Mouse (Mus musculus): ENCODE data around the gene Sh3glb1.

The Sh3glb1 gene

DNA sequence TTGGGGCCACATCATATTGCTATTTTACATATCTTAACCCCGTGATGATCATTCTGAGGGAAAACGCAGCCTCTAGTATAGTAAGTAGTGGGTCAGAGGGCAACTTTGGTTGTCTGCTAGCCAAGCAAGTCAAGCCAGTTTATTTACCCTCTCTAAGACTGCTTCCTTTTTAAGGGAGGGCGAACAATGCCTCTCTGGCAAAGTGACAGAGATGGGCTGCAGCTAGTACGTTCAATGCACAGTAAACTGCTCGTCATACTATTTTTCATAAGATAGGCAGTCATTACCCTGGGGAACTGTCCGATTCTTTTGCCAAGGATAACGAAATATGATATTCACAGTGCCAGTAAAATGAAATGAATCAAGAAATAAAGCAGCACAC, 1.4 kb downstream of the Sh3glb1 start:
- CTCF ChIA-PET, result interaction anchor here in 1 of 4 experiments (2.1 kb wide), 1 partner anchor 265 kb away, joined by 8 read pairs; no protein-coding TSS in a partner anchor
- POLR2A ChIA-PET, result interaction anchor here in 2 of 4 experiments (0.6 to 1.1 kb wide), 4 partner anchors 14 to 400 kb away, joined by 3 read pairs; partner anchors contain the start of gene Odf2l (in 1 of the 2)

DNA sequence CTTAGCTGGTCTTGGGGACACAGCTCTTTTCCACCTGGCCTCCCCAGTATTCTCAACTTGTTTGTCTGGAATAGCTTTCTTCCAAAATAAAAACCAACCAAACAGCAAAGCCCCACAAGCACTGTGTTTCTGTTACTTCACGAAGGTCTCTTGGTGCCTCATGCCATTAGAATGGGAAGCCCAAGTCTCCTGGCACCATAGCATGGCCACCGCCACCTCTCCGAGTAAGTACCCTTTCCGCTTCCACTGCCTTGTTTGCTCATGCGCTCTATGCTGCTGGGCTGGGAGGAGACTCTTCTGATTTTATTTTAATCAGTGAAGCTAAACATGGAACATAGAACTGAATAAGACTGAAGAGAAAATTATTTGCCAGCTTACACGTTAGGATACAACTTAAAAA, 2.3 kb downstream of the Sh3glb1 start:
- ChIA-PET POLR2A (interaction anchor here in 1 of 4 experiments (1.1 kb wide), 1 partner anchor 26 kb away, joined by 3 read pairs; no protein-coding TSS in a partner anchor), CTCF (no interaction called here)

DNA sequence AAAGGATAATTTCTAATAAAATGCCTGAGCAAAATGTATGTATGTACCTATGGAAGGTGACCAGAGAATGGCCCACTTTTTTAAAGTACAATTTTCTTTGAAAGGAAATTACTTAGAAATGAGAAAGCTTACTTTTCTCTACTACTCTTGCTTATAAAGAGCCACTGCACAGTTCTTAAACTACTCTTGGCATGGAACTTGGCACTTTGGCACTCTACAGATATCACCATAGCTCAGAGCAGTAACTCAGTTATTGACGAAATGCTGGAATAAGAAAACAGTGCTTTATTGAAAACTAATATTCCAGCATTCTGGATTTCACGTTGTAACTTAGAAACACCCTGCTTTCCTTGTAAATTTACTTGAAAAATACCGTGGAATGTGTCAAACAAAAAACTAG, 3.0 kb downstream of the Sh3glb1 start:
- CTCF ChIA-PET, result interaction anchor here in 1 of 4 experiments (0.6 kb wide), 1 partner anchor 147 kb away, joined by 3 read pairs; no protein-coding TSS in a partner anchor
- POLR2A ChIA-PET, result no interaction called here

DNA sequence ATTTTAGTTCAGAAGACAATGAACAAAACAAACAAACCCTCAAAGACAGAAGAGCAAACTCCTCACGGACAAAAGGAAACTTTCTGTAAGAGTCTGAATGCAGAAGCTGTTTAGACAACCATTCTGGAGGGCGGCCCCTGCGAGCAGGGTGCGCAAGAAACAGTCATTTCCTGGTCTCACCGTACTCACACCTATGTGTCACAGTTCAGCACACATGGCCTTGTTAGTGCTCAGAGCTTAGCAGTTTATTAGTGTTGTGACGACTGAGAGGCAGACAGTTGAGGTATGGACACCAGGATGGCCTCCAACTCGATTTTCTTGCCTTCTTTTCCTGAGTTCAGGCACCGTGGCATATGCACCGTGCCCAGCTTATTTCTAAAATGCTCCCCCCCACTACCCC, 4.2 kb downstream of the Sh3glb1 start:
- ChIA-PET CTCF (interaction anchor here in 1 of 4 experiments (0.6 kb wide), 1 partner anchor 1323 kb away, joined by 3 read pairs; no protein-coding TSS in a partner anchor), POLR2A (interaction anchor here in 1 of 4 experiments (1.1 kb wide), 1 partner anchor 35 kb away, joined by 3 read pairs; no protein-coding TSS in a partner anchor)

DNA sequence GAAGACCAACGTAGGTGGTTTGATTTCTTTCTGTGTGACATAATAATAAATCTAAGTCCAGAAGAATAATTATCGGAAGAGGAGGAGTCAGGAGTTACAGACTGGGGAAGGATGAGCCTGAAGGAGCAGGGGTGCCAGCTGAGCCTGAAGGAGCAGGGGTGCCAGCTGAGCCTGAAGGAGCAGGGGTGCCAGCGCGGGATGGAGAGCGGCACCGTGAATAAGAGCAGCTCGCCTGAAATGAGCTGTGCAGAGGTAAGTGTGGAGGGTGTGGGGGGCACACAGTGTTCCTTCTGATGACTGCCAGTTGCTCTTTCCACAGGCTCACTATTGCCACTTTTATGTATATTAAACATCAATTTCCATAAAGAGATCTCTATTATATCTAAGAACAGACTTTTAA, 5.1 kb downstream of the Sh3glb1 start:
- POLR2A ChIA-PET, result interaction anchor here in 1 of 4 experiments (1.1 kb wide), 1 partner anchor 34 kb away, joined by 3 read pairs; no protein-coding TSS in a partner anchor
- CTCF ChIA-PET, result no interaction called here

DNA sequence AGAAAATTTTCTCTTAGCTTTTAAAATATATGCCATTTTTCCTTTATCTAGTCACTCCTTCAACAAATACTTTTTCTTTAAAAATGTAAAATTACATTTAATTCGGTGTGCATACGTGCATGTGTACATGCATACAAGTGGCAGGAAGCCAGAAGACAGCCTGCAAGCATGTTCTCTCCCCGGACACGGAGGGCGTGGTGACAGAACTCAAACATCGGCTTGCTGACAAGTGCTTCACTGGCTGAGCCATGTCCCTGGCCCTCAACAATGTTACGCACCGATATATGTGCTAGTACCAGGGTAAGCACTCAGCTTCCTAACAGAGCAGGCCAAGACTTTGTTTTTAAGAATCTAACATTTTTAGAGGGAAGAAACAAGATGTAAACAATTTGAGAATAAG, 5.5 kb downstream of the Sh3glb1 start:
- POLR2A ChIA-PET, result interaction anchor here in 1 of 4 experiments (1.1 kb wide), 1 partner anchor 33 kb away, joined by 3 read pairs; no protein-coding TSS in a partner anchor

DNA sequence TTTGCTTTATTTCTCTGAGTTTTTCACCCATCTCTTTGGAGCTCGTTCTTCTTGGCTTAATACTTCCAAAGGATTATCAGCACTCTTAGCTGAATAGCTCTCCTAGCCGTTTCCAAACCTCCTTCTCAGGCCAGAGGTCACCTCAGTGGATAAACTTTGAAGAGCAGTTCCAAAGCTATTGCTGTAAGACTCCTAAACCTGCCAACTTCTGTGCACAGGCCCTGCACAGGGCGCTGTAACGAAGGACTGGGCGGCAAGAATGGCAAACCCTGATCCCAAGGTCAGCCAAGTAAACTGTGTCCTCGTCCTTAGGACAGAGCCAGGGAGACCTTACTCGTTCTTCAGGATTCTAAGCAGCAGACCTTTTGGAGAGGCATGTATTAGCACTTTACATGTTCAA, 6.0 kb downstream of the Sh3glb1 start:
- CTCF ChIA-PET, result no interaction called here
- POLR2A ChIA-PET, result interaction anchor here in 1 of 4 experiments (1.1 kb wide), 1 partner anchor 33 kb away, joined by 3 read pairs; no protein-coding TSS in a partner anchor

More for the DNA sequence above, 5.5 kb downstream of the Sh3glb1 start:
- CTCF ChIA-PET, result no interaction called here

DNA sequence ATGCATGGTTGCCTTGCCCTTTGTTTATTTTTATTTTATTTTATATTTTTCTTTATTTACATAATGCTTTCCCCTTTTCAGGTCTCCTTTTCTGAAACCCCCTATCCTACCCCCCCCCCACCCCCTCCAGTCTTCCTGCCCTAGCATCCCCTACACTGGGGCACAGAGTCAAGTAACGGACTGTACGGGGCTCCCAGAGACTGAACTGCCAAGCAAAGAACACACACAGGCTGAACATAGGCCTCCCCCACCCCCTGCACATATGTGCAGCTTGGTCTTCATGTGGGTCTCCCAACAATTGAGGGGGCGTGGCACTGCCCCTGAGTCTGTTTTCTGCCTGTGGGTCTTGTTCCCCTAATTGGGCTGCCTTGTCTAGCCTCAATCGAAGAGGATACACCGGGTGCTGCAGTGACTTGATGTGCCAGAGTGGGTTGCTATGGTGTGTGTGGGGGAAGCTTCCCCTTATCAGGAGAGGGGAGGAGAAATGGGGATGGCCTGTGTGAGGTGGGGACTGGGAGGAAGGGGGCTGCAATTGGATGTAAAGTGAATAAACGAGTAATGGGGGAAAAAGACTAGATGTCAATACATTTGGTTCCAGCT, 8.4 kb downstream of the Sh3glb1 start:
- ChIA-PET CTCF (interaction anchor here in 3 of 4 experiments (0.7 to 1.3 kb wide), 3 partner anchors 8 to 10 kb away, joined by 3 to 4 read pairs (median 3); partner anchors contain the start of gene Sh3glb1 (in 2 of the 3)), POLR2A (no interaction called here)

DNA sequence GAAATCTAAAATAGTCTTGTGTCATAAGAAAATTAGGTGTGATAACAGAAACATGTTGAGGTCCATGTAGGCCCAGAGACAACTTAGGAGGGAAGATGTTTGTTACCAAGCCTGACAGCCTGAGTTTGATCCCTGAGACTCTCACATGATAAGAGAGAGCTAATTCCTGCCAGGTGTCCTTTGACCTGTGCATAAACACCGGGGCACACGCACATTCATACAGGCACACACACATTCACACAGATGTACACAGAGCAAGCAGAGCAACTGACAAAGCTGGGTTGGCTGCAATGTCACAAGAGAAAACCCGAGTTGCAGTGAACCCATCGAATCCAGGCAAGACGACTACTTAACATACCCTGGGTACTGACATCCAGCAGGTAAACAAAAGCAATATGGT, 11.5 kb downstream of the Sh3glb1 start:
- ChIA-PET CTCF (no interaction called here), POLR2A (no interaction called here)

DNA sequence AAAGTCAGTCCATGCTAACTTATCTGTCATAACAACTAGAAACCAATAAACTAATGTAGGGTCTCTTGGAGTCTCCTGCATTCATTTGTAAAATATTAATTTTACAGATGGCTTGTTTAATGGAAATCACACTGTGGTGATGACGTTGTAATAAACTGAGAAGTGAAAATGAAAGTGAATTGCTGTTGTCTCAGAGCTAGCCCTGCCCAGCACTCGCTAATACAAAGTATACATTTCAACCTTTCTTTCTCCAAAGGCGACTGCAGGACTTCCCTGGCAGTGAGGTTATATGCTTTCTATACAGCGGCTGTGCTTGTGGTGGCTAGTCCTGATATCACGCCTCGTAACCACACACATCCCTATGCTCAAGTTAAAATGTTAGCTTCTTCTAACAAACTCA, 16.2 kb downstream of the Sh3glb1 start:
- CTCF ChIA-PET, result no interaction called here
- POLR2A ChIA-PET, result interaction anchor here in 1 of 4 experiments (1.6 kb wide), 1 partner anchor 15 kb away, joined by 3 read pairs; no protein-coding TSS in a partner anchor

DNA sequence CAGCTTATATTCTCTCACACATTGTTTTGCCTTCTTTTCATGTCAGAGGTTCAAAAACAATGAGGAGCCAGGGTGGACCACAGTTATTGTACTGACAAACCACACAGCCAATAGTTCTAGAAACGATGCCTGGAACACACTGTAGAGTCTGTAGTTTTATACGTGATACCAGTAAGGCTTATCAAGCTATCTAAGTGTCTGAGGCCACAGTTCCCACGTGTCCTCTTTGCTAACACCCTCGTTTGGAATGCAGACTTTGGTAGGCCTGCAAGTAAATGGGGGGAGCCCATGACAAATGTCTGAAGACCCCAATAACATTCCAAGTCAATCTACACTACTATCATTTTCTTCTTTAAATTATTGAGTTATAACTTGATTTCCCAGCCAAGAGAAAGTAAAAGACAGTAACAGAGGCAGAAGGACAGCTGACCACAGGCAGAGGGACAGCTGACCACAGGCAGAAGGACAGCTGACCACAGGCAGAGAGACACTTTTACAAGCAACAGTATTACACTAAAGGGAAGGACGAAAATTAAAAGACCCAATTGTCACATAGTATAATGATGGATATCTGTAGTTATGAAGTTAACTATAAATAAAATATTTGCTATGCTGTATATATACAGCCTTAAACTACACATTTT, 21.2 kb downstream of the Sh3glb1 start:
- ChIA-PET POLR2A (no interaction called here), CTCF (no interaction called here)

DNA sequence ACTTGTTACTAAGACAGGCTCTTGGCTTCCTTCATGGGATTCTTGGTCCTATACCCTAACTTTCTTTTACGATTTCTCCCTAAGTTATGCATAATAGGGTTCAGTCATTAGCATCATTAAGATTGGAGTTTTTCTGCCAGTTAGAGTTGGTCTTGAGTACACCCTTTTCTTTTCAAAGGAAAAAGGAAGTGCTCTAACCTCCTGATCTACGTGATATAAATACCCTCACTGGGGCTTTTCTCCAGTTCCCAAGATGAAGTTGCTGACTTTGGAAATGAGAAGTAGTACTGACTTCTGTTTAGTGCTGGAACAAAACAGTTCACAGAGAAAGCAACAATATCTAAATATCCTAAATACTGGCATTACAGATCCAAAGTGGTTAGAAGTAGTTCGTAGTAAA, 22.2 kb downstream of the Sh3glb1 start:
- ChIA-PET CTCF (no interaction called here), POLR2A (no interaction called here)

DNA sequence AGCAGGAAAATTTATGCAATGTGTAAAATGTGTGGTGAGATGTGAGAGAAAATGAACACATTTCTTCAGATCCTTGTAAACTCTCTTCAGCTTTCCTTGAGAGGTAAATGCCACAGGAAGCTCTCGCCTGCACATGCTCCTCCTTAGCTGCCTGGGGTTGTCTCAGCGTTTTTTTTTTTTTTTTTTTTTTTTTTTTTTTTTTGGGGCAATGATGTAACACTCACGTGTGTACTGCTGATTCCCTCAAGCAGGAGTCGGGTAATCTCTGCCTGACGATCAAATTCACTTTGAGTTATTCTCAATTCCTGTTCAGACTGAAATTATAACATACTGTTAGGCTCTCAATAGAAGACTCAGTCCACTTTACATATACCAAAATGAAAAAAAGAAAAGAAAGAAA, 23.0 kb downstream of the Sh3glb1 start:
- POLR2A ChIA-PET, result interaction anchor here in 2 of 4 experiments (0.6 to 0.9 kb wide), 2 partner anchors 13 to 689 kb away, joined by 3 to 5 read pairs; no protein-coding TSS in a partner anchor
- CTCF ChIA-PET, result no interaction called here

DNA sequence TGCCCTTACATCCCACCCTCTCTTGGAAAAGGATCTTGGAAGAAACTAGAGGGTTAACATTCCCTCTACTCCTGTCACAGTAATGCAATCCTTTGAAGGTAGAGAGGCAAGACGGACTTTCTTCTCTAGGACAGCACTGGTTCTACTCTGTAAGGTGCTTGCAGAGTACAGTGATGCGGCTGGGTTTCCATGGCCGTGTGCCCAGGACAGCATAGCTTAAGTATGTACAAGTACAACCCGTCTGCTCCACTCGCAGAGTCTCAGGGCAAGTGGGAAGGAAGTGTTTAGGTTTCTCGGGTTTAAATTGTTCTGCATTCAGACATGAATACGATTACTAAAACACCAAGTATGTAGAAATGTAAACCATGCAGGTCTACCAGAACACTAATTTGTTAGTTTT, 25.2 kb downstream of the Sh3glb1 start:
- ChIA-PET POLR2A (interaction anchor here in 1 of 4 experiments (1.0 kb wide), 1 partner anchor 125 kb away, joined by 3 read pairs; the partner anchor contains the start of genes Hs2st1 and Selenof), CTCF (interaction anchor here in 2 of 4 experiments (0.8 to 1.3 kb wide), 3 partner anchors 25 to 423 kb away, joined by 3 to 7 read pairs (median 5); partner anchors contain the start of genes Sh3glb1 (in 2 of the 2) and Odf2l (in 1 of the 2))

DNA sequence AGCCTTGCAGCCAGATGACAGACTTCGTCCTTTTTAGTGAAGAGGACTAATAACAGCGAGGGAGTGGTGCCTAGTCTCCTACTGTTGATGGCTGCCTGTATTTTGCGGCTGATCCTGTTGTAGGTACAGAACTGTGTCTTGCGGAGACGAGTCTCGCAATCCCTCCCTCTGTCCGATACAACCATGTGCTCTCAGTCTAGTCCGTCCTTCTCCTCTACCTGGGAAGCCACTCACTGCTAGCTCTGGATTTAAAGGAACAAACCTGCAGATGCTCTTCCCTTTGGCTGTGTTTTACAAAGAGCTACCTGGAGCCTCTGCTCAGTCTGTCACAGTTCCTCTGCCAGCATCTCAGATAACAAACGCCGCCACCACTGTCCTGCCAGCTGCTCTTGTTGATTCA, 26.1 kb downstream of the Sh3glb1 start:
- CTCF ChIA-PET, result interaction anchor here in 3 of 4 experiments (0.6 to 1.3 kb wide), 3 partner anchors 26 to 862 kb away, joined by 5 to 7 read pairs (median 6); partner anchors contain the start of gene Sh3glb1 (in 2 of the 3)
- POLR2A ChIA-PET, result interaction anchor here in 1 of 4 experiments (1.0 kb wide), 1 partner anchor 124 kb away, joined by 3 read pairs; the partner anchor contains the start of genes Hs2st1 and Selenof

DNA sequence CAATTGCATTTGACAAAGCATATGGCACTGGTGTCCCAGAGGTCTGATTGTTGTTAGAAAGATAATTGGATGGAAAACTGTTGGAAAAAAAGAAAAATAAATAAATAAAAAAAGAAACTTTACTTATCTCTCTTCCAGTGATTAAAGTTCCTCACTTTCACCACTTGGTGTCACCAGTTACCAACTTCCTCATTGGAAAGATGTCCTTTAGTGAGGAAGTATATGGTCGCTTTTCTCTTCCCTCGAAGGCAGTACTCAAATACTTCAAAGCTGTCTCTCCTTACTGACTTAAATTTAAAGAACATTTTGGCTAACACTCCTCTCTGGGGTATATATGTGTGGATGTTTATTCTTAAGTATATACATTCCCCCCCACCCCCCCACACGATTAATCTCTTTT, 28.1 kb downstream of the Sh3glb1 start:
- POLR2A ChIA-PET, result interaction anchor here in 1 of 4 experiments (0.8 to 1.0 kb wide), 2 partner anchors 9 to 26 kb away, joined by 3 read pairs; no protein-coding TSS in a partner anchor
- CTCF ChIA-PET, result interaction anchor here in 3 of 4 experiments (0.5 to 0.7 kb wide), 6 partner anchors 28 to 1309 kb away, joined by 3 to 8 read pairs (median 4); no protein-coding TSS in a partner anchor

DNA sequence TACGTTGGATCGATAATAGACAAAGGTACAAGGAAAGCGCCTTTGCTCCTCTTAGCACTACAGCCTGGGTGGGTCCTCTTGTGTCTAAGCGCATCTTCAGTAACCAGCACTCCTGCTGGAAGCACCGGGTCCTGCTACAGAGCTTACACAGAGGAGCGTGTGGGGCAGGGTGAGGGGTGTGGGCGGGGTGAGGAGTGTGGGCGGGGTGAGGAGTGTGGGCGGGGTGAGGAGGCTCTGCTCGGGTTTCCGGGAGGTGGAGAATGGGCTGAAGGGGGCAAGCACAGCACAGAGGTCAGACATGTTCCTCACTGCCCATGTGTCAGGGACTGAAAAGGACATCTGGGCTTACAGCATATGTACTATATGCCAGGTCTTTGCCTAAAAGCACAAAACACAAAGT, 30.9 kb downstream of the Sh3glb1 start:
- ChIA-PET CTCF (interaction anchor here in 2 of 4 experiments (0.6 to 1.8 kb wide), 8 partner anchors 9 to 936 kb away, joined by 3 to 10 read pairs (median 4); partner anchors contain the start of gene Sh3glb1 (in 1 of the 2)), POLR2A (interaction anchor here (0.6 to 1.6 kb wide), 12 partner anchors 8 to 475 kb away, joined by 3 to 11 read pairs (median 3); partner anchors contain the start of genes Hs2st1 (in 2 of the 4), Selenof (in 2 of the 4) and Sh3glb1 (in 2 of the 4))

DNA sequence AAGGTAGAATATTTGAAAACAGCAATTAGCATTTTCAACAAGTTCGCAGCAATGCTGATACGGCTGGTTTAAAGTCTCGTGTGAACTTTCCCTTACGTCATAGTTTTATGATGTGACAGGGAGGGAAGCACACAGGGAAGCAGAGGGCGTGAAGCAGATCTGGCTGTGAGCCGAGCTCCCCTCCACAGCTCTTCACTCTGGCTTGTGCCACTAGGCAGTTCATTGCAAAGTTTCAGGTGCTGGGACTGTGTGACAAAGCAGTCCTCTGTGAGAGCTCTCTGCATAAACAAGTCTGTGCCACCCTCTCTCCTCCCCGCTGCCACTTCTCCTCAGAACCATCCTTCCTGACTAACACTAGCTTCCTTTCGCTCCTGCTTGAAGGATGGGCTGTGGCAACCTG, 31.9 kb downstream of the Sh3glb1 start:
- ChIA-PET CTCF (interaction anchor here in 1 of 4 experiments (0.7 kb wide), 1 partner anchor 22 kb away, joined by 3 read pairs; no protein-coding TSS in a partner anchor), POLR2A (interaction anchor here in 3 of 4 experiments (0.6 to 1.6 kb wide), 5 partner anchors 8 to 626 kb away, joined by 3 to 6 read pairs (median 4); no protein-coding TSS in a partner anchor)

DNA sequence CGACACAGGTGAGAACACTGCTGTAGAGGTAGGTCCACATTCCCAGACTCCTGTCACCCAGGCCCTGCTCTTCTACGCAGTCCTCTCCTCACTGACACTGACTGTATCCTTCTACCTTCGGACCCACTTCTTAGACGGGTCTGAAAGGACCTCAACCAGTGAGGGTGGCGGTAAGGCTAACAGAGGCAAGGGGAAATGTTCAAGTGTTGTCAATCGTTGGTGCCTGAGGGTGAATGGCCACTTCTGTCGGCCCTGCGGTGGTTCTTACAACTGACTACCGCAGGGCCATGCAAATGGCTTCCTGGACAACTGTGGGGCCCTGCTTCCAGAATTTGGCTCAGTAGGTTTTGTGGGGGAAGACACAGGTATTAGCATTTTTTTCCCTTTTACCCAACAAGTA, 32.5 kb downstream of the Sh3glb1 start:
- ChIA-PET POLR2A (interaction anchor here in 1 of 4 experiments (1.6 kb wide), 1 partner anchor 11 kb away, joined by 5 read pairs; no protein-coding TSS in a partner anchor), CTCF (no interaction called here)
